Mouse (Mus musculus) urinary bladder, adult 2 months (tissue): ENCODE results near the gene Mbl2. TPM values are rescaled to one million over a fixed set of nuclear protein-coding genes. Genes with fewer than 3 reads are reported as not detected.

ENCODE experiments used
- polyA plus RNA-seq: library from polyadenylated mRNA; depleted of rRNA; stranded (reverse); fragments of >200 nt; gene quantifications from 2 replicates; pipeline ENCODE4 v1.2.3, GENCODE M21; 2012; rRNA removed

Gene Mbl2
- polyA plus RNA-seq, 1 experiment: 0.06 TPM

Other genes starting within 250 kb of the Mbl2 start
- gene Trpd52l3, start 229.2 kb upstream of the Mbl2 start, polyA plus RNA-seq: not detected in 2 replicates
- gene Uhrf2, start 202.4 kb upstream of the Mbl2 start, polyA plus RNA-seq: 49.3 and 56.0 TPM in 2 replicates
- 32.5 and 39.4 TPM in 2 replicates for gene Gldc, start 57.5 kb upstream of the Mbl2 start, polyA plus RNA-seq